Mouse (Mus musculus) ES-E14 (cell line): ENCODE measurements around the gene Fnbp1.

Experiments used
- CHD2 ChIP-seq: IDR thresholded peaks from 2 replicates; pipeline ENCODE4 v1.6.1; 2014; ENCODE audit warnings: mild to moderate bottlenecking, low read depth, low read length, inconsistent platforms
- HCFC1 ChIP-seq: IDR thresholded peaks from 2 replicates; pipeline ENCODE4 v1.6.1; 2012; ENCODE audit warnings: low read length, inconsistent platforms, borderline replicate concordance; ENCODE audit not compliant: insufficient read depth
- MAFK ChIP-seq: IDR thresholded peaks from 2 replicates; pipeline ENCODE4 v1.6.1; 2014; ENCODE audit warnings: mild to moderate bottlenecking, low read depth, low read length, inconsistent platforms; ENCODE audit not compliant: insufficient read depth
- ZC3H11A ChIP-seq: IDR thresholded peaks from 2 replicates; pipeline ENCODE4 v1.6.1; 2012; ENCODE audit warnings: low read depth, mild to moderate bottlenecking, inconsistent platforms, low read length, borderline replicate concordance
- ZNF384 ChIP-seq: IDR thresholded peaks from 2 replicates; pipeline ENCODE4 v1.6.1; 2012; ENCODE audit warnings: low read depth, low read length, inconsistent platforms

GRCm38 (mm10) chr2:31084169-31084850 lies 57.5 kb downstream of the Fnbp1 start:
- TF ChIP-seq ZNF384: no peak
- no peak for TF ChIP-seq HCFC1
- TF ChIP-seq ZC3H11A: peak; percentile 38; the same call in 1 of the 2 replicates
- TF ChIP-seq MAFK: peak; percentile 85
- TF ChIP-seq CHD2: no peak
